Mouse (Mus musculus) urinary bladder, postnatal 10 days (tissue): ENCODE results near the gene Tomm20.
"Not testable (repeated sequence)": the region's sequence is repeated elsewhere in the genome, so short reads cannot be mapped to it uniquely, and the experiment has no call there.

Experiments
- DNase-seq: peaks from one replicate; pipeline ENCODE4 v3.0.0; 2022; ENCODE audit warnings: low spot score

Gene Tomm20

DNA sequence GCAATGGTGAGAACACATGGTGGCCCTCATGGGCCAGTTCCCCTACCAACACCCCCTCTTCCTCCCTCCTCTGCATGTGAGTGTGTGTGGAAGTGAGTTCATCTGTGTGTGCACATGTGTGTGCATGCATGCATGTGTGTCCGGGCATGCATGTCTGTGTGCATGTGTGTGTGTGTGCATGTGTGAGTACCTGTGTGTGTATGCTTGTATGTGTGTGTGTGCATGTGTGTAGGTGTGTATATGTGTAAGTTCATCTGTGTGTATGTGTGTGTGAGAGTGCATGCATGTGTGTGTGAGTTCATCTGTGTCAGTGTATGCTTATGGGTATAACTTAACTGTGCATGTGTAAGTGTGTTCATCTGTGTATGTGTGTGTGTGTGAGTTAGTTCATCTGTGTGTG is 27.3 kb downstream of the Tomm20 start:
- DNase-seq: no peak

DNA sequence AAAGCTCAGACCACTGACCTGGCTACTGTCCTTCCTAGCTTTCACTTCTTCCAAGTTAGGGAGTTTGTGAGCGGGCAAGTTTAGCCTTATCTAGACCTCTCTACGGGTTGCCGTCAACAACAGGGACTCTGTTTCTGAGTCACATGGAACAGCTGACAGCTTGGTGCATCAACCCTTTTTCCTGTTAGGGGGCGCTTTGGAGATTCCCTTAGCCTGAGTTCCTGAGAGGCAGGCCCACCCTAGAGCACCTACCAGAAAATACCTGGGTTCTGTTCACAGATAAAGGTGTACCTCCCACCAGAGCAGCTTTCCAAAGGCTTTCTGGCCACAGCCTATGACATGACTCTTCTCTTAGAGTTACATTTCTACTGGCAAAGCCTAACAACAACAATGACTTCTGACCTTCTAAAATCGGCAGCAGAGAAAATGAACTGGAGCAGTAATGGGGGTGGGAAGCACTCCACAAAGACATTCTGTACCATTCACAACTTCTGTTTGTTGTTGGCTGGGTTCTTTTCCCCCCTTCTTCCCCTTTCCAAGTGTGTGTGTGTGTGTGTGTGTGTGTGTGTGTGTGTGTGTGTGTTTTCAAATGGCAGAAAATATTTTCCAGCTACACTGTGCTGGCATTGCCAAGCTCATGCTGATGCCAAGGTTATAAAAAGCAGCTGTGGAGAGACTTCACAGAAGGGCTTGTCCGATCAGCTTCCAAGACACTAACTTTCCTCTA is 28.3 kb downstream of the Tomm20 start:
- DNase-seq: no peak

DNA sequence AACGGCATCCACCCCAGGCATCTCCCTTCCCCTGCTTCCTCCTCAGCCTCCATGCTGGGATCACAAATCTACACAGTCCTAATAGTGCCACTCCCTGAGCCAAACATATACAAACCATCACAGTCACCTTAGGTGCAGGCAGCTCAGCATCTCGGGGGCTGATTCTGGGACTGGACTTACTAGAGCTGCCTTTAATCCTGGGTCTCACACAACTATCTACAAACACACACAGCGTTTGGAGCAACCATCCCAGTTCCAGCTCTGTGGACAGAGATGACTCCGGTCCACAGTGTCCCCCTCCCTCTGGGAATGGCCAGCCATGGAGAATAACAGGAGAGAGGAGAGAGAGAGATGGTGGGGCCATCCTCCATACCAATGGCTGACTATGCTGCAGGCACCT is 29.0 kb downstream of the Tomm20 start:
- no peak for DNase-seq

DNA sequence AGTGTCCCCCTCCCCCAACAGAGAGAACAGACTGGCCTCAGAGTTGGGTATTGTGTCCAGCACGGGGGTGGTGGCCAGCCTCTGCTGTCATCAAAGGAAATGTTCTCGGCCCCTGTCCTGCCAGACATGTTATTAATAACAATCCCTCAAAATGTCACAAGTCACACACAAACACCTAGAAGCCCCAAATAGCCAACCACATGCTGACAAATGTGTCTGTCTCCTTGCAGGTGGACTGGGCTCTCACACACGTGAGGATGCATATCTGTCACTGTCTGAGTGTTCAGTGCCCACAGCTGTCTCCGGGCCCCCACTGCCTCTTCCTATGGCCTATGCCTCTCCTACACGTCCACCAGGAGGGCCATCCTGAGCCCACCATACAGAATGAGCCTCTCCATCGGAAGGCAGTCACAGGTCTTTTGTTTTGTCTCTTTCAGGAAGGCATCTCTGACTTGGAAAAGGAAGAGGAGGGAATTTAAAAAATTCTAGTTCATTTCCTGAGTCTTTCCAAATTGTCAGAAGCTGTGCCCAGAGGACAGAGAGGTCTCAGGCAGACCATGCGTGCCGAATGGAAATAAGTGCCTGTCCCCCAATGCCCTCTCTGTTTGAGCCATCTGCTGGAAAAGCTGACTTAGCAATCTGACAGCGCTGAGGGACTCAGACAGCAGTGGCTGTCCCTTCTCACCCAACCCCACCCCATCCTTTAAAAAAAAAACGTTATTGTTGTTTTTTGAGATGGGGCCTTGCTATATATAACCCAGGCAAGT is 30.9 kb downstream of the Tomm20 start:
- no peak for DNase-seq

DNA sequence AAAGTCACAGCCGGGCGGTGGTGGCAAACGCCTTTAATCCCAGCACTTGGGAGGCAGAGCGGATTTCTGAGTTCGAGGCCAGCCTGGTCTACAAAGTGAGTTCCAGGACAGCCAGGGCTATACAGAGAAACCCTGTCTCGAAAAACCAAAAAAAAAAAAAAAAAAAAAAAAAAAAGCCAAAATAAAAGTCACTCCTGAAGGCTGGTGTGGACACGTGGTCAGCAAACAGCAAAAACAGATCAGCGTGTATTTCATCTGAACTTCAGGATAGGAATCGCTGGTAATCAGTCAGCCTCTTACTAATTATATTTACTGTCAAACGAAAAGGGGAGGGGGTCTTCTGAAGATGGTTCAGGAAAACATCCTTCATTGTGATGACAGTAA is 31.5 kb downstream of the Tomm20 start:
- DNase-seq: not testable (repeated sequence)

DNA sequence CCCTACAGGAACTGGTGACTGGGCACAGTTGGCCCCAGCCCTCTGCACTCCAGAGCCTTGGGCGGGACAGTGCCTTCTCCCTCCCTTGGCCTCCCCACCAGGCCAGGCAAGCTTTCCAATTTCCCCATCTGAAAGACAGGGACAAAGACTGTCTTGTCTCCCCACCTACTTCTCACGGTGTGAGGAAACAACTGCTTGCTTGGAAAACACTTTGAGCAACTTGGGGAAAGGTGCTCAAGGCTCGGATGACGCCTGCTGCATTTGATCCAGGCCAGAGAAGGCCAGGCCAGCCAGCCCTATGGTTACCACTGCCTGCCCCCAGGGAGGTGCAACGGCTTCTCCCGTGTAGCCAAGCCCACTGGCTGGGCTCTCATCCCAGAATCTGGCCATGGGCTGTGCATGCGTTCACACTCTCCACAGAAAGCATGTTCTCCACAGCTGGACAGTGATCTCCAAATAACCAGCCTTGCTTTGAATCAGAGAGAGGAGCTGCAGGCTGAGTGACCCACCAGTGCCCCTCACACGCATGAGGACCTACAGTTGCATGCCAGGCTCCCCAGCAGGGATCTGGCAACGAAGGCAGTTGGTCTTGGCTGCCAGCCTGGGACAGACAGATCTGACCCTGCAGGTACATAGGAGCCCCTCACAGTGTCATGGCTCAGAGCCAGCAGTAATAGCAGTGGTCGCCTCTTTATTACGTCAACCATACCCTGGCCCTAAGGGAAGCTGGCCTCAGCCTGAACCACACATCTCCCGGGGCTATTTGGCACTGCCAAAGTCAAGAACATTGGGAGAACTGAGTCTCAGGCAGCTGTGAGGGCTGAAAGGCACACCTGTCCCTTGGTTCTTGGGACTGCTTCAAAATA is 32.2 kb downstream of the Tomm20 start:
- no peak for DNase-seq

DNA sequence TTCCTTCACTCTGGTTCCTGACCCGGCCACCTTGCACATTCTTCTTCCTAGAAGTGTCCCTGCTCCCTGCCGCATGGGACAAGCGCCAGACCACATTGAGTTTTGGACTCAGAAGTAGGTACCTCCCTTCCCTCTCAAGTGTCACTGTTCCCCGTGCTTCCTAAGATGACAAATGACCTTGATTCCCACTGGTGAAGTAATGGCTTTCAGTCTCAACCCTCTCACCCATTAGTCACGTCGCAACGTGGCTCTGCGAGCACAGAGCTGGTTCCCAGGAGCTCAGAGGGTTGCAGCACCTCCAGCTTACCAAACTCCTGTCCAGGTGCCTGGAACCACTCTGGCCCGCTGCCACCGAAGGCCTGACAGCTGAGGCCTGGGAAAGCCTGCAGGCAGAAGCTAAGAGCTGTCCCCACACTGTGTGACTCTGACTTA is 36.3 kb downstream of the Tomm20 start:
- DNase-seq: no peak

DNA sequence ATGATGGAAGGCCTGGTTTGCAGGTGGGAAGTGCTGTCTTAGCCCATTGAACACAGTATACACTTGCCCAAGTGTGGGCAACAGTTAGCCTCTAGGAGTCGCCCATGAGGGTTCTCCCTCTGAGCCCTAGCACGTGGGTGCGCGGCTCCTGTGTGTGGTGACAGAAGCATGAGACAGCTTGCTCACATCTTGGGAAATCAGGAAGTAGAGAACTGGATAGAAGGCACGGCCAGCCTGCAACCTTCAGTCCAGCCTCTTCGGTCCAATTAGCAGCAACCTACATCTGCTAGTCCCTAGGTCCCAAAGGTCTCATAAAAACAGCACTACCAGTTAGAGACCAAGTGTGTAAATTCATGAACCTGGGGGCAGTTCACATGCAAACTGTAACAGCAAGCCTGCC is 36.8 kb downstream of the Tomm20 start:
- DNase-seq: no peak

DNA sequence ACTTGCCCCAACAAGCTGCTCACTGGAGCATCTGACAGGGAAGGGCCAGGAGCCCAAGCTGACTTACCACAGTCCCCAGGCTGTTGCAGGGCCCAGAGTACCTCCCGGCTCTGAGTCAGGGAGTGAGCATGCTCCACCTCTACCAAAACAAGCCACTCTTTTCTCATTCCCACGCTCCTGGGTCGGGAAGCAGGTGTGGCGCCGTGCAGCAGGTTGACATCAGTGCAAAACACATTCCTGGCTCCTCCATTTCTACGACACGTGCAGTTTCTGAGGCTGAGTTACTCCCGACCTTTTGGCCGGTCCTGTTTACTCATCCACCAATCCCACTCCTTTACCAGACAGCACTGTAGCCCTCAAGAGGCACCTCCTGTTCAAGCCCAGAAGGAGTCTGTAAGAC is 37.7 kb downstream of the Tomm20 start:
- no peak for DNase-seq

DNA sequence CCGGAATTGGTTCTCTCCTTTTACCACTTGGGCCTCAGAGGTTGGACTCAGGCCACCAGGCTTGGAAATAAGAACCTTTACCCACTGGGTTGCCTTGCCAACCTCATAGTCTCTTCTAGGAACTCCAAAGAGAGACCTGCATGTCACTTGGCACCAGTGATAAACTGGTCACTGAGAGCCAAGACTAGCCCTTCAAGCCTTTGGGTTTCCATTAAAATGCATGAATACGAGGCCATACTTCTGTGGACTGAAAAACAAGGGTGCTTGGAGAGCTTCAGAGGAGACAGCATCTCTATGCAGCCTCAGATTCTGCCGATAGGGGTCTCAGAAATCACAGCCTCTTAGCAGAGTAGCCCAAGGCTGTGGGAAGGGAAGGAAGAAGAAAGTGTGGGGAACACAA is 38.3 kb downstream of the Tomm20 start:
- no peak for DNase-seq

DNA sequence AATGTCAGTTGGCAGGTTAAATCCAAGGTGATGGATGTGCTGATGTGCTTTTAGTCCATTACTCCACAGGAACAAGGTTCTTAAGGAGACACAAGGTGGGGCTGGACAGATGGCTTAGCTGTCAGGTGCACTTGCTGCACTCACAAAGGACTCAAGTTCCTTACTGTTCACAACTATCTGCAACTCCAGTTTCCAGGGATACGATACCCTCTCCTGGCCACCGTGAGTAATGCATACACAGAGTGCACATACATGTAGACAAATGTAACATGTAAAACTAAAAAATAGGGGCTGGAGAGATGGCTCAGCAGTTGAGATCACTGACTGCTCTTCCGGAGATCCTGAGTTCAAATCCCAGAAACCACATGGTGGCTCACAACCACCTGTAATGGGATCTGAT is 40.3 kb downstream of the Tomm20 start:
- no peak for DNase-seq

DNA sequence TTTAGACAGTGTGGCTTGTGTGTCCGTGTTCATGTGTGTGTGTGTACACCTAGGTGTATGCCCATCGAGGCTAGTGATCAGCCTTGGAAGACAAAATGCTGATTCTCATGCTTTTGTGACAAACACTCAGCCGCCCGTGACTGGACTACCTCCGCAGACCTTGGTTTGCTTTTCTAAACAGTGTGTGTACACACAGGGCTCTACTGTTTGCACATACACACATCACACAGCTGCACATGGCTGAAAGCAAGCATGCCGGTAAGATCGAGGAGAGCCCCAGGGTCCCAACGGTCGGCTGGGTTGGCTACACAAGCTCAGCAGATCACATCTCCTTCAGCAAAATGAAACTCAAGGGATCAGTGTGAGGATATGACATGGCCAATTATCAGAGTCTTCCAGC is 41.7 kb downstream of the Tomm20 start:
- no peak for DNase-seq

DNA sequence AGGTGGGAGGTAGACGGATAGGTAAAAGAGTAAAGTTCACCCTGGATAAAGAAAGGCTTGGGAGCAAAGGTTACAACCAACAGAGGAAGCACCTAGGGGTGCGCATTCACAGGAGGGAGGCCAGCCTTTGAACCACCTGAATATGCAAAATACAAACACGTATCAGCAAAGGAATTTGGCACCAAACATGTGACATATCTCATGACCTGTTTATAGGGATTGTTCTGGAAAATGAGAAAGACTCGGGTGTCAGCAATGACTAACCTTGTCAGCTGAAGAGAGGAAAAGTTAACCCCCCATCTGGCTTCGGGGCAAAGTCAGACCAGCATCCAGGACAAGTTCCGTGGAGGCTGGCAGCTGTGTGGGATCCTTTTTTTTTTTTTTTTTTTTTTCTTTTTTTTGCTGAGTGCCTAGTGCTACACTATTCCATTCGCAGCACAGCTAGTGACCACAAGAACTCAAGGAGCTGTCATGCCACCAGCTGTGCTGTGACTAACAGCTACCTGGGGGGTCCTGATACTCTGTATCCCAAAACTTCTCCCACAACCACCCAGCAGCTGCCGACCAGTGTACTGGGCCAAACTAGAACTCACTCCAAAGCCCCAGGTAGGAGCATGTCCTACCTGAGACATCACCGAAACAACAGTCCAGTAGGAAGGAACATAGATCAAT is 42.3 kb downstream of the Tomm20 start:
- no peak for DNase-seq

DNA sequence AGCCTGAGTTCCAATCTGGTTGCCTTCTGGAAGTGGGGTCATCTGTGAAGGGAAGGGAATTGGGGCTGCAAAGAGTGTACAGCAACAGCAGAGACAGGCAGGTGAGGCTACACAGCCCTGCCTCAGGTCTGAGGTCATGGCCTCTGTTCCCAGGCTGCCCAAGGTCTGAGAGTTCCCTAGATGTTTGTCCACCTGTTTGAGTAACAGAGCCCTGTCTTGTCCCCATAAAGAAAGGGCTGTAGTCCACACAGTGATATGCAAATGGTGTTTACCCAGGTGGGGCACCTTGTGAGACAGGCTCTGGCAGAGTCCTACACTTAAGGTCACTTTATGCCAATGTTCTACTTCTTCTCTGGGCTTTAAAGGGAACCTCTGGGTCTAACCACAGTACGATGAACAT is 44.0 kb downstream of the Tomm20 start:
- no peak for DNase-seq

DNA sequence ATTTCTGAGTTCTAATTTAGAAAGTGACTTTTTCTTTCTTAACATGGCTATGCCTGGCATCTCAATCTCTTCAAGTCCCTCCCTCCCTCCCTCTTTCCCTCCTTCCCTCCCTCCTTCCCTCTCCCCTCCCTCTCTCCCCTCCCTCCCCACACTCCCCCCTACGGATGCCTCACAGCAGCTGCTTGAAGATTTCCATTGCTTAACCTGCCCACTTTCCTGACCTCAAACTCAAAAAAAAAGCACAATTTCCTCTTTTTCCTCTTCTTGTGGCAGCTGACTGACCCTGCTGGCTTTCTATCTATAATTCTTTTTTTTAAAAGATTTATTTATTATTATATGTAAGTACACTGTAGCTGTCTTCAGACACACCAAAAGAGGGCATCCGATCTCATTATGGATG is 44.6 kb downstream of the Tomm20 start:
- no peak for DNase-seq

DNA sequence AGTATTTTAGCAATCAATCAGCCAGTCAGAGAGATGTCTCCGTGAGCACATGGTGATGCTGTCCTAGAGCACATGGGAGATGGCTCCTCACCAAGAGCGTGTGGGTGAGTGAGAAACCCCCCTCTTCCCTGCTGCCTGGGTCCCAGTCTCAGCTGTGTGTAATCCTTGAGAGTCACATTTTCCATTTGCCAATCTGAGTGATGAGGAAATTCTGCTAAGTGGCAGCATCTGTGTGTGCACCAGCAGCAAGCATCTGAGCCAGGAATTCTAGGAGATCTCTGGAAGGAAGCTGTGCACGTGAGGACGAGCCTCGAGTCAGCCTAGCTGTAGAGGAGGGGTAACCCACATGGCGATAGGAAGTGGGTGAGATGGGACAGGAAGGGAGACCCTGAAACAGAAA is 50.5 kb downstream of the Tomm20 start:
- DNase-seq: no peak

DNA sequence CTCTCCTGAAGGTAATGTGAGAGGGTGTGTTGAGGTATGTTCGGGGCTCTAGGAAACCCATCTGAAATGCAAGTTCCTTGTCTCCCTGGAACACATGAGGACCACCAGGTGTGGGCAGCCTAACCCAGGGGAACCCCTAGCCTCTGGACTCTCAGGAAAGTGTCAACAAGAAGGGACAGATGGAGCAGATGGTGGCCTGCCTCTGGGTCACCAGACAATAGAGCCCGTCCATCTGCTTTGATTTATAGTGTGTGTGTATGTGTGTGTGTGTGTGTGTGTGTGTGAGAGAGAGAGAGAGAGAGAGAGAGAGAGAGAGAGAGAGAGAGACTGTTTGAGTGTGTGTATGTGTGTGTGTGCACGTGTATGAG is 58.0 kb downstream of the Tomm20 start:
- DNase-seq: no peak

DNA sequence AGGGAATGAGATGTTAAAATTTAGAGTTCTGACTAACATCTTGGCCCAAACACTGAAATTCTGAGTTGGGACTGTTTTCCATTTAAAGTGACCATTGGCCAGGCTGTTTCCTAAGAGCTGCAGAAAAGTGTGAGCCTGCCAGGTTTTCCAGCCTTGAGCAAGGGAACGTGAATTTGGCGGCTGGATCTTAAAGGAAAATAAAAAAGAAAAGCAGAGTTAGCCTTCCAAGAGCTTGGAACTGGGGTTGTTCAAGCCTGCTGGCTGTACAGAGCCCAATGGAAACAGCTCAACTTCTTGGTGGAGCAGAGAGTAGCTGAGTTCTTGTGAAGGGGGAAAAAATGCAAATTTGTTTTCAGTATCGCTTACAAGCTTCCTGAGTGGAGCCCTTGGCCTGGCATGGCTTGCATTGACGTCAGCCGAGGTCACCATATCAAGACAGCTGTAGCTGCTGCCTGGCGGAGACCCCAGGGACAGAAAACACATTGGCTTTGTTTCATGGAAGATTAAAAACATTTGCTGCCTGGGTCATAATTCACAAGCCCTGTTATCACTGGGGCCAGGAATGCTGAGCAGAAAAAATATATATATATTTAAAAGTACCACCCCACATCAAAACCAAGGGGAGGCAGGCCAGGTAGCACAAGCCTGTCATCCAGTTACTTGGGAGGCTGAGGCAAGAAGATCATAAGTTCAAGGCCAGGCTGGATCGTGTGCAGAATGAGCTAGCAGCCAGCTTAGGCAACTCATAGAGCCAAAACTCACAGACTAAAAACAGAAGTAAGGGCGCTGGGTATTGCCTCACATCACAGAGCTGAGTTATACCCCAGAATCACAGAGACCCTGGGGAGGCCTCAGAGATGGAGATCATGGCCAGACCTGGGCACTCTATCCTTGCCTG is 58.7 kb downstream of the Tomm20 start:
- no peak for DNase-seq

DNA sequence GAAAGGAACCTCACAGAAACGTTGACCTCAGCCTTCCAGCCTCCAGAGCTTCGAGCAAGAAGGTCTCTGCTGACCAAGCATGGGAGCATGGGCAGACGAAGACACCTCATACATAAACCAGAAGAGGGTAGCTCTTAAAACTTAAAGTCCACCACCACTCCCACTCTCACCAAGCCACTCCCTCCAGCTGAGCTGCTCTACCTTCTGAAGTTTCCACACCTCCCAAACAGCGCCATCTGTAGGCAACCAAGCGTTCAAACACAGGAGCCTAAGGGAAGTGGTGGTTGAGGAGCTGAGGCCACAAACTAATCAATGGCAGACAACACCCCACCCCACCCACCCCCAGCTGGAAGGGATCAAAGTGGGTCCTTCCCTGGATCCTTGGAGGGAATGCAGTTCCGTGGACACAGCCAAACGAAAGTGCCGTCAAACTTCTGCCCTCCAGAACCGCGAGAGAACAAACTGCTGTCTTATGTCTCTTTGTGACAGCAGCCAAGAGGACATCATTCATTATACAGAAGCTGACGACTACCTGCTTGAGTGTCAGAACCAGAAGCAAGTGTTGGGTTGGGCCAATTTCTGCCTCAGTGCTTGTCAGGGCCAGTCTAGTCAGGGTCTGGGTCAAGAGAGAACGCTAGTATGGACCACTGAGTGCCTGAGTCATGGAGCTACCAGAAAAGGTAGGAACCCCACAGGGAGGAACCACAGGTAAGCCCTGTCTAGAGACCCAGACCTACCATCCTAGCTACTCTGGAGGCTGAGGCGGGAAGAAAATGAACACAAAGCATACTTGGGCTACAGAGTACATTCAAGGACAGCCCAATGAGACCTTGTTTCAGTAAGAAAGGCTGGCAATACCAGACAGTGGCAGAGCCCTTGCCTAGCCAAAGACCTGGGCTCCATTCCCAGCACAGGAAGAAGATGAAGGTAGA is 59.8 kb downstream of the Tomm20 start:
- no peak for DNase-seq
